Mouse (Mus musculus) bone marrow macrophage, adult 2 months (primary cell): Measurements from ENCODE around the gene B4galt2.

ENCODE experiments used
- CTCF ChIP-seq: IDR thresholded peaks from 2 replicates; pipeline ENCODE4 v1.5.1; 2012; ENCODE audit warnings: low read depth, mild to moderate bottlenecking, low read length, moderate library complexity
- POLR2A ChIP-seq: IDR thresholded peaks from 2 replicates; pipeline ENCODE4 v1.6.1; 2012; ENCODE audit warnings: mild to moderate bottlenecking, low read depth, low read length, borderline replicate concordance

DNA sequence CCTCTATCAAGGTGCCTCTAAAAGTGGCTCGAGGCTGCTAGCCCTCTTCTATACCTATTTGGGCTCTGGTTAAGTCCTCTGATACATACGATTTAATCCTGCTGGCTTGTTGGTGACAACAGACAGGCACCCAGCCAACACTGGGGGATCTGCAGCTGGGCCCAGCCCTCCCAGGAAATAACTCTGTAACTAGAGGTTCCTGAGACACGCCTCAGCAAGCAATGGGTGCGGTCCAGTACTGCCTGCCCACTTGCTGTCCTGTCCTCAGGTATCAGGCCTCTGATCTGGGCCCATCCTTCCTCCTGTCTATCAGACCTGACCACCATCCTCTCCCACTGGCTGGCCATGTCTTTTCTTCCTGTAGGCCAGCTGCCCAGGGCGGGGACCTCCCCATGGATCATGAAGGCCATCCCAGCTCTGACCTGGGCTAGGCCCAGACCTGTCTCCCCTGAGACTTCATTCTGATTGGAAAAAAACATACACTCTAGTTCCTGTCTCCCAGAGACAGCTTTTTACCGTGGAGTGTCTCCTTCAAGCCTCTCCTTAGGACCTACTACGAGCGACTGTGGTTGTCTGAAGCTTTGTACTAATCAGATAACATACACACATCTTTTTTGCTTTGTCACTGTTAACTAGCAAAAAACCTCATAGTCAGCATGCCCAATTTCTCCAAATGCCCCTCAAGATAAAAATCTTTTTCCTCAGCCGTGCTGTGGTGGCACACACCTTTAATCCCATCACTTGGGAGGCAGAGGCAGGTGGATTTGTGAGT is 51.2 kb downstream of the B4galt2 start:
- no peak for TF ChIP-seq CTCF
- no peak for TF ChIP-seq POLR2A
